Mouse (Mus musculus) forebrain, embryonic 11.5 days (tissue): Measurements from ENCODE around the gene 1700016D06Rik. TPM values are rescaled to one million over a fixed set of nuclear protein-coding genes. Genes with fewer than 3 reads are reported as not detected.
"Not testable (repeated sequence)": the region's sequence is repeated elsewhere in the genome, so short reads cannot be mapped to it uniquely, and the experiment has no call there.

Source experiments
- ATAC-seq: fragments of 200-750 bp; cut with Nextera tagmentation; replicated peaks from 2 replicates; pipeline ENCODE4 v1.8.0; 2017; ENCODE audit warnings: moderate TSS enrichment; ENCODE audit not compliant: low FRiP score
- DNase-seq: peaks from one replicate; pipeline ENCODE4 v3.0.0-alpha.2; 2017; ENCODE audit warnings: low spot score
- H3K27ac ChIP-seq: fragments of 300-500 bp; sonication (generic); 2 replicates; pipeline ENCODE4 v1.5.1; 2014; ENCODE audit warnings: low read depth, low read length
- H3K27me3 ChIP-seq: fragments of 300-500 bp; sonication (generic); 2 replicates; pipeline ENCODE4 v1.6.1; 2014; ENCODE audit warnings: mild to moderate bottlenecking, low read length, mixed read lengths; ENCODE audit not compliant: control insufficient read depth, insufficient read depth
- H3K36me3 ChIP-seq: fragments of 300-500 bp; sonication (generic); 2 replicates; pipeline ENCODE4 v1.6.1; 2014; ENCODE audit warnings: mild to moderate bottlenecking, low read length, moderate library complexity, mixed read lengths; ENCODE audit not compliant: control insufficient read depth, insufficient read depth
- H3K4me1 ChIP-seq: fragments of 300-500 bp; sonication (generic); replicated peaks from 2 replicates; pipeline ENCODE4 v1.6.1; 2014; ENCODE audit warnings: low read length, mixed read lengths; ENCODE audit not compliant: control insufficient read depth, insufficient read depth
- H3K4me2 ChIP-seq: fragments of 300-500 bp; sonication (generic); 2 replicates; pipeline ENCODE4 v1.6.1; 2014; ENCODE audit warnings: low read depth, mild to moderate bottlenecking, low read length, moderate library complexity, mixed read lengths; ENCODE audit not compliant: severe bottlenecking
- H3K4me3 ChIP-seq: fragments of 300-500 bp; sonication (generic); 2 replicates; pipeline ENCODE4 v1.5.1; 2014; ENCODE audit warnings: low read depth, low read length
- H3K9ac ChIP-seq: fragments of 300-500 bp; sonication (generic); 2 replicates; pipeline ENCODE4 v1.6.1; 2014; ENCODE audit warnings: low read length
- H3K9me3 ChIP-seq: fragments of 300-500 bp; sonication (generic); 2 replicates; pipeline ENCODE4 v1.6.1; 2016; ENCODE audit warnings: low read length, mixed read lengths; ENCODE audit not compliant: control insufficient read depth
- WGBS: fragments of 180-500 bp; shearing (Covaris S2); extraction: QIAGEN DNeasy Blood & Tissue Kit; methylation state at CpG from one replicate; pipeline ENCODE4 v1.1.7; 2014; 5-methylcytosine and 5-hydroxymethylcytosine counted together
- polyA plus RNA-seq: library from polyadenylated mRNA; unstranded; fragments of >200 nt; fragmentation: Nextera tagmentation; extraction: Ambion mirVana; gene quantifications from 2 replicates; pipeline ENCODE4 v1.2.1, GENCODE M21; 2014

Gene 1700016D06Rik
- polyA plus RNA-seq, 1 experiment from 2014 or later, result not detected

- ATAC-seq, result no peak
- WGBS, result 82% methylated on average over 2 of the region's 2 CpGs
- H3K27ac ChIP-seq, result no peak overlapping the region
Observed at GRCm38 (mm10) chr8:11668308-11668707, 32.6 kb downstream of the 1700016D06Rik start.

GRCm38 (mm10) chr8:11666023-11666716 is 34.7 kb downstream of the 1700016D06Rik start:
- 88% methylated on average over 20 of the region's 20 CpGs for WGBS
- H3K27ac ChIP-seq, ATAC-seq: not testable (repeated sequence)

More at GRCm38 (mm10) chr8:11668308-11668707, 32.6 kb downstream of the 1700016D06Rik start:
- H3K36me3 ChIP-seq, result no peaks in the 10 kb centered on the region
- H3K9ac ChIP-seq, result no peak overlapping the region
- DNase-seq, result no peak
- H3K9me3 ChIP-seq, result no peaks in the 10 kb centered on the region
- no peaks in the 10 kb centered on the region for H3K4me1 ChIP-seq
- H3K4me2 ChIP-seq, result no peak overlapping the region
- H3K27me3 ChIP-seq, result no peaks in the 10 kb centered on the region
- no peak overlapping the region for H3K4me3 ChIP-seq

GRCm38 (mm10) chr8:11661969-11662368 is 38.9 kb downstream of the 1700016D06Rik start:
- Histone ChIP-seq H3K36me3 (no peaks in the 10 kb centered on the region), H3K9ac (no peak overlapping the region), H3K4me3 (no peak overlapping the region), H3K4me2 (no peak overlapping the region), H3K4me1 (no peaks in the 10 kb centered on the region), H3K27me3 (no peaks in the 10 kb centered on the region), H3K27ac (no peak overlapping the region), H3K9me3 (no peaks in the 10 kb centered on the region)
- DNase-seq (no peak), ATAC-seq (no peak)
- WGBS, result 87% methylated on average over 3 of the region's 3 CpGs

More at GRCm38 (mm10) chr8:11666023-11666716, 34.7 kb downstream of the 1700016D06Rik start:
- H3K9ac ChIP-seq, DNase-seq, H3K4me1 ChIP-seq, H3K27me3 ChIP-seq, H3K4me3 ChIP-seq, H3K36me3 ChIP-seq, H3K4me2 ChIP-seq, H3K9me3 ChIP-seq: not testable (repeated sequence)

GRCm38 (mm10) chr8:11650021-11650420 is 50.8 kb downstream of the 1700016D06Rik start:
- 86% methylated on average over 5 of the region's 5 CpGs for WGBS
- no peak overlapping the region for H3K4me3 ChIP-seq
- ATAC-seq (no peak), DNase-seq (no peak)
- H3K4me1 ChIP-seq, result no peaks in the 10 kb centered on the region
- no peak overlapping the region for H3K4me2 ChIP-seq
- no peaks in the 10 kb centered on the region for H3K9me3 ChIP-seq
- H3K9ac ChIP-seq, result no peak overlapping the region
- no peak overlapping the region for H3K27ac ChIP-seq
- H3K36me3 ChIP-seq, result no peaks in the 10 kb centered on the region
- H3K27me3 ChIP-seq, result no peaks in the 10 kb centered on the region

- Histone ChIP-seq H3K9ac (no peak overlapping the region), H3K27me3 (no peaks in the 10 kb centered on the region), H3K4me3 (no peak overlapping the region), H3K27ac (no peak overlapping the region), H3K4me2 (no peak overlapping the region), H3K4me1 (no peaks in the 10 kb centered on the region), H3K36me3 (no peaks in the 10 kb centered on the region), H3K9me3 (no peaks in the 10 kb centered on the region)
- DNase-seq (no peak), ATAC-seq (no peak)
- WGBS, result 86% methylated on average over 2 of the region's 2 CpGs
Observed at GRCm38 (mm10) chr8:11643123-11643522, 57.7 kb downstream of the 1700016D06Rik start.

DNA sequence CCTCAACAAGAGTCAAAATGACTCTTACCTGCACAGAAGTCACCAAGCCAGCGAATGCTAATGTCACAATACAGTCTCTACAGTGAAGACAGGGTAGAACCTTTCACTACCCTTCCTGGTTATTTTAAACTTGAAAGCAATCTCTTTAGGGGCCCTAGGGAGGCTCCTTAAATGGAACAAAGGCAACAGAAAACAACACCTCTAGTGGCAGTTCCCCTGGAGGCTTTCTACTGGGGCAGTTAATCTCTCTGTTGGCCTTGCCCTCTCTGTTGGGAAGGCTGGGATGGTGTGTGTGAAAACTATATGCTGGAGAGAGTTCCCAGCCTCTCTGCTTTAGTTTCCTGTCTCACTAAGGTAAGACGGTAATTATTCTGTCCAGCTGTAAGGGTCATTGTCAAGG is 60.3 kb downstream of the 1700016D06Rik start:
- no peaks in the 10 kb centered on the region for H3K9me3 ChIP-seq
- DNase-seq (no peak), ATAC-seq (no peak)
- 52% methylated on average over 2 of the region's 2 CpGs for WGBS
- H3K27me3 ChIP-seq, result no peaks in the 10 kb centered on the region
- no peaks in the 10 kb centered on the region for H3K36me3 ChIP-seq
- H3K27ac ChIP-seq, result no peak overlapping the region
- no peak overlapping the region for H3K4me2 ChIP-seq
- H3K9ac ChIP-seq, result no peak overlapping the region
- H3K4me1 ChIP-seq, result no peaks in the 10 kb centered on the region
- no peak overlapping the region for H3K4me3 ChIP-seq

GRCm38 (mm10) chr8:11637531-11637930 is 63.3 kb downstream of the 1700016D06Rik start:
- H3K36me3 ChIP-seq, result no peaks in the 10 kb centered on the region
- H3K27me3 ChIP-seq, result no peaks in the 10 kb centered on the region
- no peak for DNase-seq
- H3K4me3 ChIP-seq, result no peak overlapping the region
- no peak overlapping the region for H3K27ac ChIP-seq
- peaks cover 13% of the 10 kb centered on the region for H3K4me1 ChIP-seq
- 94% methylated on average over 7 of the region's 7 CpGs for WGBS
- H3K4me2 ChIP-seq, result no peak overlapping the region
- no peak overlapping the region for H3K9ac ChIP-seq
- no peak for ATAC-seq
- no peaks in the 10 kb centered on the region for H3K9me3 ChIP-seq

DNA sequence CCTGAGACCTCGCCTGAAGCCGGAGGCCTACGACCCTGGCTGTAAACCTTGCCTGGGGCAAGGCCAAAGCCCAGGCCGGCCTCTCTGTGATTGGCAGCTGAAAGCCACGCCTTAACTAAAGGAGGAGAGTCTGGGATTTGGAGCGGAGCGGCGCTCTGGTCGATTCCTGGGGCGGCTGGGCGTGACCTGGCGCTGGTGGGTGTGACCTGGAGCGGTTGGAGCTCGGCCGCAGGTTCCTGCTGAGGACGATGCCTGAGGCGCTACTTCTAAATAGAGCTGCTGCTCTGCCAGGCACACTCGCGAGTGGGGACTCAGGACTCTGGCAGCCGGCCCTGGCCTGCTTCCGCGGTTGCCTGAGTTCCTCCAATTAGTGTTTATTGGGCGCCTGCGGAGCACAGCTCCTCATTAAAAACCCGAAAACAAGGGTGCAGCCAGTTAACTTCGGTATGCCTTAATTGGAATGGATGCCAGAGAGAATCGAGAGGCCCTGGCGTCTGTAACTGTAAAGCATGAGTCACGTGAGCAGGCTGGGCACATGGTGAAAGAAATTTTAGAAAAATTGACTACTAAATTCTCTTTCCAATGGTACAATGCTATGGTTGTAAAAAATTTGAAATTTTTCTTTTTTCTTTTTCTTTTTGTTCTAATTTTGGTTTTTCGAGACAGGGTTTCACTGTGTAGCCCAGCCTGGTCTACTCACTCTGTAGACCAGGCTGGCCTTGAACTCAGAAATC is 64.4 kb downstream of the 1700016D06Rik start:
- Histone ChIP-seq H3K4me1 (peaks cover 17% of the 10 kb centered on the region), H3K4me2 (peak overlapping the region; percentile 87), H3K4me3 (peak overlapping the region; percentile 95), H3K27ac (peak overlapping the region; percentile 99), H3K9ac (peak overlapping the region; percentile 39), H3K9me3 (no peaks in the 10 kb centered on the region), H3K36me3 (0 out of 2 replicates have a peak, but pooled peaks cover 2% of the 10 kb centered on the region), H3K27me3 (no peaks in the 10 kb centered on the region)
- WGBS, result 4% methylated on average over 30 of the region's 30 CpGs
- ATAC-seq (peak; percentile 60), DNase-seq (peak; percentile 93)
